Mouse (Mus musculus): ENCODE results near the gene Myocd.

DNA sequence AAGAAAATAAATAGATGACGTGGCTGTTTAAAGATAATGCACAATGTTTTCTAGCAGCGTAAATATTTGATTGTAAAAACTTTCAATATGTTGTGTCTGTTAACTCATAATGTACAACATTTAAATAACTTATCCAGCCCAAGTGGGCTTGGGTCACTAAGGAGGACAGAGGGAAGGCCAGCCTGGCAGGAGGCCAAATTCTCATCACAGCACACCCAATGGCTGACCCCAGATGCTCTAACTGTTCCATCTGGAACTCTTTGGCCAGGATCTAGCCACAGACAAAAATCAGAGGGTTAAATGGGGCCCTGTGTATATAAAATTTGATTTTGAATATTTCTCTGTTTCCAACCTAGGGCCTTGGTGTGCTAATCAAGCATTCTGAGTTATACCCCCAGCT is 16.4 kb upstream of the Myocd start:
- TF ChIP-seq CTCF (IDR thresholded peaks at IDR 0.05; ENCODE audit: low read depth) (no peak), EP300 (optimal IDR thresholded peaks at IDR 0.05) (no peak)
